Mouse (Mus musculus) ZHBTc4 (cell line): ENCODE results near the gene Gpc5.

Experiments
- DNase-seq: peaks from one replicate; pipeline ENCODE4 v3.0.0-alpha.2; 2011; ENCODE audit warnings: low read depth, low spot score

Gpc5 gene

GRCm38 (mm10) chr14:116258126-116258525 lies 1166.1 kb downstream of the Gpc5 start:
- no peak for DNase-seq

GRCm38 (mm10) chr14:116308541-116308940 lies 1216.5 kb downstream of the Gpc5 start:
- no peak for DNase-seq

DNA sequence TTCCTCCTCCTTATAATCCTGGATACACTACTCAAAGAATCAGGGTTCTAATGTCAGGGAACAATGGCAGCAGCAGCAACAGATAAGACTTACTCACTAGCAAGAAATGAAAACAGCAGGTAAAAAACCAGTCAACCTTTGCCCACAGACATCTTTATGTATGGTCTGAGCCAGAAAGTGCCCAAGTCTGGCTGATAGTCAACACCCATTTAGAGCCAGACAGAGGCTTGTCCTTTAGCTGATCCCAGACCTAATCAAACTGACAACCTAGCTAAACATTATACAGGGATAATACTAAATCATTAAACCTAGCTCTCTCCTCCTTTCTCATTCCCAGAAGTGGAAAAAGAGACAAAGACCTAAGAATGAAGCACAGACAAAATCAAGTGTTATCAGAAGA lies 1225.5 kb downstream of the Gpc5 start:
- DNase-seq: no peak

DNA sequence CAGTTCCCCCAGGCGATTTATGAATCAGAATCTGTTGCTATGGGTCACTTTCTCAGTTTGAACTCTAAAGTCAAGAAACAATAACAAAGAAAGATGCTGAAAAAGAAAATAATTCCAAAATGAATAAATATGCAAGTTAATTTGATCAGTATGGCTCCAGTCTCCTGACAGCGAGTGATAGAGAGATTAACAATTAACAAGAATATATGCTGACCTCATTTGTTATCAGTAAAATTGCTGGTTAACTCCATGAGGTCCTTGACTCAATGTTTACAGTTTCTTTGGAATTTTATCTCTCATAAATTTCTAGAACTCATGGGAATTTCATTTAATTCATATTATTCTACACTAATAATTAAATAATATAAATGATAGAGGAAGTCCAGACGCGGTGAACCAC lies 1244.2 kb downstream of the Gpc5 start:
- no peak for DNase-seq

GRCm38 (mm10) chr14:116338395-116338794 lies 1246.4 kb downstream of the Gpc5 start:
- DNase-seq: no peak

DNA sequence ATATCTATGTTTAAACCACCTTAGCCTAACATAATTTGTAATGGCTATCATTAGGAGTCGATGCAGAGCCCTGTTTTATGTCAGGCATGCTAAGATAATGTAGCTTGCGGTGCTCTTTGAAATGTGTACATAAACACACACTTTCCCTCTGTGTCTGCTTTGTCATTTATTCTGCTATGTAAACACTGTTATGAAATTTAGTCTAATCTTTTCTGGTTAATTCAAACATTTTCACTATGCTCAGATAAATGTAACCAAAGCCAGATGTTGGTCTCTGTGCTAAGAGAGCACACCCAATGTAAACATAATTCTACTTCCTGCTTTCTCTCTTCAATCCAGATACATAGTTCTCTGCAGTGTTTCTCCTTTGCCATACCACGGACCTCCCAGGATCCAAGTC lies 1256.5 kb downstream of the Gpc5 start:
- DNase-seq: no peak

DNA sequence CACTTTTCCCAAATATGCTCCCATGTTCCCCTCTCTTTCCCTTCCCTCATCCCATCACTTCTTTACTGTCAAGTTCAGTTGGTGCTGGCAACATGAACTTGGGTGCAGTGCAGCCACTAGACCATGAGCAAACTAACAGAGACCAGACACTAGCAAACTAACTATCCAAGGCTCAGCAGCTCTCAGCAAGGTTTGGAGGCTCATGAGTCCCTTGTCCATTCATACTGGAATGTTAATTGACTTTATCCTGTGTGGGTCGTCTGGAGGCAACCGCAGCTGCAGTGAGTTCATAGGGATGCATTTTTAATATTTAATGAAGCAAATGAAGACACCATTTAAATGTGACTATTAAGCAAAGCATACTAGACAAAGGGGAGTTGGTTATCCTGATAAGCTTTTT lies 1292.6 kb downstream of the Gpc5 start:
- DNase-seq: no peak

GRCm38 (mm10) chr14:116415511-116415910 lies 1323.5 kb downstream of the Gpc5 start:
- no peak for DNase-seq

DNA sequence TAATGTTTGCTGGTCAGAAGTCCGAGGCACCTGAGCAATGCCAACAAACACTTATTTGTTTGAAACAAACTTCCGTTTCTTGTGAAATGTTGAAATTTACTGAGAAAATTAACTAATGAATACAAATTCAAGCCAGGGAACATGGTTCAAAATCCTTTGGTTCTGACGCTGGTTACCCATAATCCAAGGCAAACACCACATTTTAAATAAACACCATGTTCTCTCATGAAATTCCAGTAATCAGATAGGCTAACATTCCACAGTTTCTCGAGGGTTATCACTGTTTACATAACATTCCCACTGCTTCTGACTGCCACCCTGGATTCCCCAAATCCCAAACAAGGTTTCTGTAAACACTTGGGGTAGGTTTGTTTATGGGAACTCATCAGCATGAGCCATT lies 1356.2 kb downstream of the Gpc5 start:
- DNase-seq: no peak

DNA sequence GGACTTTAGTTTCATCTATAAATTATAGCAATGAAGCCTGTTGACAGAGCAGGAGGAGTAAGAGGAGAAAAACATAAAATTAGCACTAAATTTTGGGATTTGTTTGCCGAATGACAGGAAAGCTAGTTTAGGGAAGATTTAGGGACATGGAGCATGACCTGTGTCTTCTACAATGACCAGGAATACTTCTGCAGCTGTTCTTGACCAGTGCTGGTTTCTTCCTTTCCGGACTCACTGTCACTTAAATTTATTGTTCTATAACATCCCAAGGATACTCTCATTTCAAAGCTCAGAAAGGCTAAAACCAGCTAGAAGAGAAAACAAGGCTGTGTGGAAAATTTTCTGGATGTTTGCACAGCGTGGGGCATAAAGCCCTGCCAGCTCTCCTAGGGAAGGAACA lies 1361.3 kb downstream of the Gpc5 start:
- DNase-seq: no peak

DNA sequence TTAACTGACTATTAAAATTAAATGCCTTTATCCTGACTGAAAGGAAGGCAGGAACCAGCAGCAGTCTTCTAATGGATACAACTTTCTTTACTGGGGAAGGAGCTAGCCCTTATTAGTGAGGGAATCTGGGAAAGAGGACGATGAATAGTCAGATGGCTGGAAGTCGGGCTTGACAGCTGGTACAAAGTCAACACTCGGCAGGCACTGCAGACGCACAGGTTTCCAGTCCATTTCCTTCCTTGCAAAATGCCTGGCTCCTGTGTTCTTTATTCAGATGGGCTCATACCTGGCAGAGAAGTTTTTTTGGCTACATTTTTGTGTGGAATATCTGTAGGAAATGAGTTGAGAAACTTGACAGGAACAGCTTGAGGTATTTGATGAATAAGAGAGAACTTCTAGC lies 1364.2 kb downstream of the Gpc5 start:
- DNase-seq: no peak

DNA sequence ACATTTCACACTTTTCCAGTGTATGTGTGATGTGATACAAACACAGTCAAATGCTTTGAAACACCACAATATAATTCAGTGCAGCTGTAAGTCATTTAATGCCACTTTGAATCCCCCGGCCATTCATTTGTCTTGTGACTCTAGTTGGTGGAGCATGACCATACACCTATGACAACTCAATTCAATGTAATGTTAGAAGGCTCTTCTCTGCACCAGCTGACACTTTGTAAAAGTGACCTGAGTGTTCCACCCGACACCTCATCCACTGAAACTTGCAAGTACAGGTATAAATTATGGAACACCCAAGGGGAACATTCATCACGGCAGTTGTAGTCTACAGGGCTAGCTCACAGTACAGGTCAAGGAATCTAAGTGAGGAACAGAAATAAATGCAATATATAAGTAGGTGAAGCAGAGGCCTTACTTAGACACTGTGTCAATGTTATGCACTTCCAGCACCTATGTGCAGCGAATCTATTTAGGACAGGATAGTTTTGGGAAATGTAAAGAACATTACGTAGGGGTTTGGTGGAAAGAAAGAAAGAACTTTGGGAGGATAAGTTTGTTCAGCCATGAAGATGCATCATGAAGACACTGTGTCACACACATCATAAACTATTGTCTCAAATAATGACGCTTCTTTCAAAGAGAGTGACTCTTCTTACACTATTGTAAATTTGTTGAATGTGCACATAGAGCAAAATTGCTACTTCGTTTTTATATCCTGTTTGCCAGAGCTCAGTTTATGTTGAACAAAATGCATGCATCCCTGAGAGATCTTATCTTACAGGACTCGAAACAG lies 1381.6 kb downstream of the Gpc5 start:
- no peak for DNase-seq

- no peak for DNase-seq
Observed at GRCm38 (mm10) chr14:116494285-116494850, 1402.4 kb downstream of the Gpc5 start.

GRCm38 (mm10) chr14:116538216-116538615 lies 1446.2 kb downstream of the Gpc5 start:
- DNase-seq: no peak

DNA sequence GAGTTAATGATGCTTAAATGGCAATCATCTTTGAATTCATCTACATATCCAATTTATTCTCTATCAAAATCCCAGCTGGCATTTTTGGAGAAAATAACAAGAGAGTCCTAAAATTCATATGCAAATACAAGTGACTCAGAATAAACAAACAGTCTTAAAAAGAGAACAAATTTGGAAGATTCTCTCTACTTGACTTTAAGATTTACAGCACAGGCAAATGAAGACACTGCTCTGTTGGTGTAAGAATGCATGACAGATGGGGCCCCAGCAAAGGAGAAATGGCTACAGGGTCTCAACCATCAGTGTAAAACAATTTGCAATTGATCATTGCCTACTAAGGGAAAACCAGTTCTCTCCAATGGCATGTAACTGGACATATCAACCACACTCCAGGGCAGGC lies 1451.7 kb downstream of the Gpc5 start:
- DNase-seq: no peak

GRCm38 (mm10) chr14:116551401-116551800 lies 1459.4 kb downstream of the Gpc5 start:
- DNase-seq: no peak

DNA sequence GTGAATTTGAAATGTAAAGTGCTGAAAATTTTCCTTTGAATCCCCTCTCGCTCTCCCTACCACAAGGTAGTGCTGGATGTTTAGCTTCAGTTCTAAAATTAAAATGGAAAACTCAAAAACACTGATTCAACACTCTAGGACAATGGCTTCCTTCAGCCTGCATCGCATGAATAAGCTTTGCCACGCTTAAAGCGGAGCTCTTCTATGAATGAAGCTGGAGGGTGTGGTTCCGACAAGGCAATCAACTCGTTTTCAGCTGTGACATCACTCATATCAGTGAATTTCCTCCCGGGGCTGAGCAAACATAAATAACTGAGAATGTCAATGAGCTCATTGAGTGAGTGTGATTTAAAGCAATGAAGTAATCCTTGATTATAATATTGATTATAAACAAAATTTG lies 1461.3 kb downstream of the Gpc5 start:
- no peak for DNase-seq

DNA sequence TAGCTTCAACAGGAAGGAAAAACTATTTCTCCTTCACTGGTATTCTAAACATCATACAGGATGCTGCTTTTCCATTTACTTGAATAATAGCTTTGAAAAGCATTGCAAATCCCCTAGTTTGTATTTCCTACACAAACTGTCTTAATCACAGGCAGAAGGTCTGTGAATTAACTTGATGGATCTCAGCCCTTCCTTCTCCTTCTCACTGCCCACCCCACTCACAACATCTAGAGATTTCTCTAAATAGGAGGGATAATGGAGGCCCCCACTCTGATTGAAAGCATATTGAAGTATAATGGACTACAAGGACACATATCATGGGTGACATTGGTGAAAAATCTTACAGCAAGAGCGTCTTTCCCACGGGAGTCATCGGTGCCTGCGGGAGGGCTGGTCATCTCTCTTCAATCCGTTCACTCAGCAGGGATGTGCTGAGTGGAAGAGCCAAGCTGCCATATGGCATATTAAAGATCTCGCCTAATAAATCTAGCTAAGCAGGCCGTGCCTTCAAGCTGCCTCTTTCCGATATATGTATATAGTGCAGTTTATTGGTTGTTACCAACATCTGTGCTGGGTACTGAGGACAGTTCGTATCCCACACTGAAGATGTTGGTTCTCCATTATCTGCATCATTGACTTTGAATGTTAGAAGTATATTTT lies 1466.3 kb downstream of the Gpc5 start:
- no peak for DNase-seq

GRCm38 (mm10) chr14:116559990-116560389 lies 1468.0 kb downstream of the Gpc5 start:
- peak; percentile 40 for DNase-seq
